Mouse (Mus musculus): ENCODE data around the gene Tom1l2. TPM values are rescaled to one million over a fixed set of nuclear protein-coding genes. Genes with fewer than 3 reads are reported as not detected.

The Tom1l2 gene
- polyA plus RNA-seq, 1 experiment, result 27.4 TPM

GRCm38 (mm10) chr11:60370431-60370830, 17.7 kb upstream of the Tom1l2 start:
- TF ChIP-seq MYOD1 (IDR thresholded peaks at IDR 0.05; ENCODE audit: control insufficient read depth in 1 of 3, insufficient read length in 2 of 3, low read depth in 2 of 3) (no peak), MYOG (IDR thresholded peaks at IDR 0.05; ENCODE audit: control insufficient read depth in 1 of 3, insufficient read depth in 1 of 3, insufficient read length in 2 of 3, low read depth in 2 of 3) (no peak), POLR2AphosphoS2 (IDR thresholded peaks at IDR 0.05; ENCODE audit: insufficient read length, low read depth) (no peak)
- H3K4me2 ChIP-seq (ENCODE audit: low read depth), result no peak overlapping the region
- no peak overlapping the region for H3K4me3 ChIP-seq
- H3ac ChIP-seq (ENCODE audit: control insufficient read depth, insufficient read length), result no peak overlapping the region
- no peaks in the 10 kb centered on the region for H3K36me3 ChIP-seq (ENCODE audit: control insufficient read depth, insufficient read depth)
- no peaks in the 10 kb centered on the region for H3K27me3 ChIP-seq (ENCODE audit: control insufficient read depth, insufficient read depth, insufficient read length)
- H3K79me2 ChIP-seq (ENCODE audit: control insufficient read depth, insufficient read depth), result no peaks in the 10 kb centered on the region

DNA sequence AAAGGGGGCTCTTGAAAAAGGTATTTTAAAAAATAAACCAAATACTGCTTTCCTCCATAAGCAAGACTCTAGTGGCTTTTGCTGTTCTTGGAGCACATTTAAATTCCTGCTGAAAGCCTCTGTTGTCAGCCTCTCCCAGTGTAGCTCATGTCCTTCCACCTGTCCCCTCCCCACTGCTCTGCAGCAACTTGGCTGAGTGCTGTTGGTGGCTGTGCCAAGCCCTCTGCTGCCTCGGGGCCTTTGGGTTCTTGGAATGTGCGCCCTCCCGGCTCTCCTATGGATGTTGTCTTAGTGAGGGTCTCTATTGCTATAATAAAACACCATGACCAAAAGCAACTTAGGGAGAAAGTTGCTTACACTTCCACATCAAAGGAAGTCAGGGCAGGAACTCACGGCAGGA, 16.7 kb upstream of the Tom1l2 start:
- Histone ChIP-seq H3K4me2 (ENCODE audit: low read depth) (no peak overlapping the region), H3K4me3 (no peak overlapping the region), H3K36me3 (ENCODE audit: control insufficient read depth, insufficient read depth) (no peaks in the 10 kb centered on the region), H3ac (ENCODE audit: control insufficient read depth, insufficient read length) (no peak overlapping the region), H3K79me2 (ENCODE audit: control insufficient read depth, insufficient read depth) (no peaks in the 10 kb centered on the region), H3K27me3 (ENCODE audit: control insufficient read depth, insufficient read depth, insufficient read length) (no peaks in the 10 kb centered on the region)
- TF ChIP-seq REST (IDR thresholded peaks at IDR 0.05; ENCODE audit: insufficient read depth, insufficient read length) (no peak), POLR2A (IDR thresholded peaks at IDR 0.05; ENCODE audit: insufficient read length, low read depth) (no peak), POLR2AphosphoS2 (IDR thresholded peaks at IDR 0.05; ENCODE audit: insufficient read length, low read depth) (no peak), CEBPB (IDR thresholded peaks at IDR 0.05; ENCODE audit: insufficient read depth, poor library complexity, severe bottlenecking) (no peak)

- peak overlapping the region; percentile 43 for H3K4me2 ChIP-seq (ENCODE audit: low read depth)
- H3K36me3 ChIP-seq (ENCODE audit: control insufficient read depth, insufficient read depth), result no peaks in the 10 kb centered on the region
- H3K4me3 ChIP-seq, result no peak overlapping the region
- H3K79me2 ChIP-seq (ENCODE audit: control insufficient read depth, insufficient read depth), result no peaks in the 10 kb centered on the region
- TF ChIP-seq USF1 (IDR thresholded peaks at IDR 0.05; ENCODE audit: low read depth), result peak; percentile 87
- TF ChIP-seq POLR2A (IDR thresholded peaks at IDR 0.05; ENCODE audit: insufficient read length, low read depth), result no peak
- TF ChIP-seq SRF (IDR thresholded peaks at IDR 0.05; ENCODE audit: control insufficient read depth, insufficient read length, low read depth), result no peak
- no peak for TF ChIP-seq TCF3 (IDR thresholded peaks at IDR 0.05; ENCODE audit: insufficient read length, low read depth)
- TF ChIP-seq MYOD1 (IDR thresholded peaks at IDR 0.05; ENCODE audit: control insufficient read depth in 1 of 3, insufficient read length in 2 of 3, low read depth in 2 of 3), result no peak
- TF ChIP-seq MYOG (IDR thresholded peaks at IDR 0.05; ENCODE audit: control insufficient read depth in 1 of 3, insufficient read depth in 1 of 3, insufficient read length in 2 of 3, low read depth in 2 of 3), result no peak
- peaks cover under 1% of the 10 kb centered on the region for H3K27me3 ChIP-seq (ENCODE audit: control insufficient read depth, insufficient read depth, insufficient read length)
- H3ac ChIP-seq (ENCODE audit: control insufficient read depth, insufficient read length), result no peak overlapping the region
Observed at GRCm38 (mm10) chr11:60368909-60369308, 16.2 kb upstream of the Tom1l2 start.

DNA sequence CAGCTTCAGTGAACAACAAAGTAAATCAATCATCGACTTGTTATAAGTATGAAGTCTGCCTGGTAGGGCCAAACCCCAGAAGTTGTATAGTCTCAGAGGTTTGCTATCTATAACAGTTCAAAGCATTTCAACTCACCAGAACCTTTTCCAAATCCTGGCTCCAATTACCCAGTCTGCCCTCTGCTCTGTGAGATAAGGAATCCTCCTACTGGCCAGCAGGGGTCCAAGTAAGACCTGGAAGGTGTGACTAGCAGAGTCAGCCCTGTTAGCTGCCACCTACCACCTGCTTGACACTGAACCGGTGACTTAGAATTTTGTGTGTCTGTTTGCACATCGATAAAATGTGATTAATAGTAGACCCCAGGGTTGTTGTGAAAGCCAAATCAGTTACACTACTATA, 14.6 kb upstream of the Tom1l2 start:
- H3K79me2 ChIP-seq (ENCODE audit: control insufficient read depth, insufficient read depth), result no peaks in the 10 kb centered on the region
- peaks cover 4% of the 10 kb centered on the region for H3K27me3 ChIP-seq (ENCODE audit: control insufficient read depth, insufficient read depth, insufficient read length)
- H3ac ChIP-seq (ENCODE audit: control insufficient read depth, insufficient read length), result no peak overlapping the region
- TF ChIP-seq TCF3 (IDR thresholded peaks at IDR 0.05; ENCODE audit: insufficient read length, low read depth), result no peak
- no peak for TF ChIP-seq MYOG (IDR thresholded peaks at IDR 0.05; ENCODE audit: control insufficient read depth in 1 of 3, insufficient read depth in 1 of 3, insufficient read length in 2 of 3, low read depth in 2 of 3)
- no peak for TF ChIP-seq MAX (IDR thresholded peaks at IDR 0.05; ENCODE audit: low read depth)
- no peak for TF ChIP-seq CEBPB (IDR thresholded peaks at IDR 0.05; ENCODE audit: insufficient read depth, poor library complexity, severe bottlenecking)
- TF ChIP-seq E2F4 (IDR thresholded peaks at IDR 0.05; ENCODE audit: insufficient read depth), result no peak
- no peak for TF ChIP-seq REST (IDR thresholded peaks at IDR 0.05; ENCODE audit: insufficient read depth, insufficient read length)
- TF ChIP-seq POLR2A (IDR thresholded peaks at IDR 0.05; ENCODE audit: insufficient read length, low read depth), result no peak
- TF ChIP-seq SRF (IDR thresholded peaks at IDR 0.05; ENCODE audit: control insufficient read depth, insufficient read length, low read depth), result no peak
- no peak for TF ChIP-seq MYOD1 (IDR thresholded peaks at IDR 0.05; ENCODE audit: control insufficient read depth in 1 of 3, insufficient read length in 2 of 3, low read depth in 2 of 3)
- TF ChIP-seq USF1 (IDR thresholded peaks at IDR 0.05; ENCODE audit: low read depth), result no peak
- no peak for TF ChIP-seq POLR2AphosphoS2 (IDR thresholded peaks at IDR 0.05; ENCODE audit: insufficient read length, low read depth)
- no peak for TF ChIP-seq TCF12 (IDR thresholded peaks at IDR 0.05; ENCODE audit: insufficient read depth, poor library complexity, severe bottlenecking)
- H3K36me3 ChIP-seq (ENCODE audit: control insufficient read depth, insufficient read depth), result no peaks in the 10 kb centered on the region
- no peak overlapping the region for H3K4me3 ChIP-seq
- H3K4me2 ChIP-seq (ENCODE audit: low read depth), result no peak overlapping the region

GRCm38 (mm10) chr11:60366239-60367019, 13.7 kb upstream of the Tom1l2 start:
- H3K4me2 ChIP-seq (ENCODE audit: low read depth), result no peak overlapping the region
- H3K27me3 ChIP-seq (ENCODE audit: control insufficient read depth, insufficient read depth, insufficient read length), result peaks cover 4% of the 10 kb centered on the region
- TF ChIP-seq CEBPB (IDR thresholded peaks at IDR 0.05; ENCODE audit: insufficient read depth, poor library complexity, severe bottlenecking) (no peak), TCF3 (IDR thresholded peaks at IDR 0.05; ENCODE audit: insufficient read length, low read depth) (no peak), SRF (IDR thresholded peaks at IDR 0.05; ENCODE audit: control insufficient read depth, insufficient read length, low read depth) (no peak), TCF12 (IDR thresholded peaks at IDR 0.05; ENCODE audit: insufficient read depth, poor library complexity, severe bottlenecking) (no peak), MYOD1 (IDR thresholded peaks at IDR 0.05; ENCODE audit: control insufficient read depth in 1 of 3, insufficient read length in 2 of 3, low read depth in 2 of 3) (no peak), POLR2AphosphoS2 (IDR thresholded peaks at IDR 0.05; ENCODE audit: insufficient read length, low read depth) (no peak), MYOG (IDR thresholded peaks at IDR 0.05; ENCODE audit: control insufficient read depth in 1 of 3, insufficient read depth in 1 of 3, insufficient read length in 2 of 3, low read depth in 2 of 3) (no peak), POLR2A (IDR thresholded peaks at IDR 0.05; ENCODE audit: insufficient read length, low read depth) (no peak), E2F4 (IDR thresholded peaks at IDR 0.05; ENCODE audit: insufficient read depth) (no peak), REST (IDR thresholded peaks at IDR 0.05; ENCODE audit: insufficient read depth, insufficient read length) (no peak), USF1 (IDR thresholded peaks at IDR 0.05; ENCODE audit: low read depth) (no peak), MAX (IDR thresholded peaks at IDR 0.05; ENCODE audit: low read depth) (no peak)

More at GRCm38 (mm10) chr11:60366239-60367019, 13.7 kb upstream of the Tom1l2 start:
- no peak overlapping the region for H3ac ChIP-seq (ENCODE audit: control insufficient read depth, insufficient read length)
- H3K79me2 ChIP-seq (ENCODE audit: control insufficient read depth, insufficient read depth), result no peaks in the 10 kb centered on the region
- H3K4me3 ChIP-seq, result no peak overlapping the region
- no peaks in the 10 kb centered on the region for H3K36me3 ChIP-seq (ENCODE audit: control insufficient read depth, insufficient read depth)
